Mouse (Mus musculus) left cerebral cortex, adult 18-20 months (tissue): ENCODE measurements around the gene Zfp59. TPM values are rescaled to one million over a fixed set of nuclear protein-coding genes. Genes with fewer than 3 reads are reported as not detected.
"Not testable (repeated sequence)": the region's sequence is repeated elsewhere in the genome, so short reads cannot be mapped to it uniquely, and the experiment has no call there.

Source experiments
- DNase-seq, 2 experiments: peaks; one replicate each; pipeline ENCODE4 v3.0.0; 2021 to 2022; ENCODE audit warnings: low spot score in 2 of 2, mixed read lengths in 1 of 2
- long read RNA-seq, 2 experiments: library from polyadenylated mRNA; stranded (forward); transcript quantifications; one replicate each; pipeline ENCODE4 v2.0.0; 2021
- total RNA-seq, 2 experiments: library from RNA; stranded (reverse); gene quantifications; 2 replicates each; pipeline ENCODE4 v1.2.3; 2021

Gene Zfp59
- 1 to 10 TPM; 5.1 to 5.6 TPM for total RNA-seq
- long read RNA-seq, experiment 1, transcript Zfp59-202 (5 exons, 3,437 nt): major isoform, 8 of 10 reads
- long read RNA-seq, experiment 1, partial matches to known transcripts: 2 of 10 reads
- long read RNA-seq, experiment 1, other reads (novel, unspliced or antisense): 0 of 10 reads
- long read RNA-seq, experiment 2, partial matches to known transcripts: 0 of 3 reads
- long read RNA-seq, experiment 2, other reads (novel, unspliced or antisense): 0 of 3 reads

DNA sequence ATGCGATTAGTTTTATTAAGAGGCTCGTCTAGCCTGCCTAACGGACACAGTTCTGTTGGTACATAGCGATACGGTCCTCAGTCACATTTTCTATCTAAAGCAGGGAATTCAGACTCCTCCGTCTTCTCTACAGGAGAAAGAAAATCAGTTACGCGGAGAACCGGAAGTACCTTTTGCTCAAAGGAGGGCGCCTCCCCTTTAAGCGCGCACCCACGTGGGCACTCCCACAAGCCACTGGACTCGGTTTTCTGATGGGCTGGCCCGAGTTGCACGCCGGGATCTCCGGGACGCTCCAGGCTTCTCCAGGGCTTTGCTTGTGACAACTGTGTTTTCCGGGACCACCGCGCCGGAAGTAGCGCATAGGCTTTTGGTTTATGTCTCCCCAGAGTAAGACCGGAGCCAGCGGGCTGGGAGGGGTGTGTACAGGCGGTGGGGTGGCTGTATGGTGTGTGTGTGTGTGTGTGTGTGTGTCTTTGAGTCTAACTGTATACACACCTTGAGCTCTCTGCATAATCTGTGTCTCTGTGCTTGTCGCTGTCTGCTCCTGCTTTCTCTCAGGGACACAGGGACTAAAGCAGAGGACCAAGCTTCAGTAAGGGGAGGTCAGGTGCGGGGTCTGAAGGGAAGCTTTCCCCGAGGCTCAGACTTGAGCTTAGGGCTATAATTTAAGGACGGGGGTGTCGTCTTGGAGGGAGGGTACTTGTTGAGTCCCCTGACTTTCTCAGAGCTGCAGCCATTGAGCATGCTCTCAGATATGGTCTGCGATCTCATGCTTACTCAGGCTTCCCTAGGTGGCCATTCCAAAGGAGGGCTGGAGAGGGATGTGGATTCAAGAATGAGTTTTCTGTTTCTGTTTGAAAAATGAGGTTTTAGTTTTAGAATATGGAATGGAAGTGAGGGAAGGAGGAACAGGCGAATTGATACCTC lies at the start of gene Zfp59:
Gene Zfp59, plus strand, starts transcription at position 285 of the 927 bp plus-strand sequence.
- DNase-seq: peak; percentile 85 to 91

DNA sequence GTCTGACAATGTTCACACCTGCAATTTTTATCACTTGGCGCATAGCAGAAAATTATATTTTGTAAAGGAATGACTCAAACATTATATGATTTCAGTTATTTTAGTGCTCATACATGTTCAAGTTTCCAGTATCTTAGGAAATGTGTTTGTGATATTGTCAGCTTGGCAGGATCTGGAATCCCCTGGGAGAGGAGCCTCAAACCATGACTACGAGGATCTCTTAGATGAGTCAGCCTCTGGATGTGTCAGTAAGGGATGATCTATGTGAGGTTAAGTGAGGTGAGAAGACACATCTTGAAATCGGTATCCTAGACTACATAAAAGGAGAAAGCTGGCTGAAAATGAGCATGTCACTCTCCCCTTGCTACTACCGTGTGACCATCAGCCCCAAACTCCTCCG lies 49.1 kb upstream of the Zfp59 start:
- no peak for DNase-seq

DNA sequence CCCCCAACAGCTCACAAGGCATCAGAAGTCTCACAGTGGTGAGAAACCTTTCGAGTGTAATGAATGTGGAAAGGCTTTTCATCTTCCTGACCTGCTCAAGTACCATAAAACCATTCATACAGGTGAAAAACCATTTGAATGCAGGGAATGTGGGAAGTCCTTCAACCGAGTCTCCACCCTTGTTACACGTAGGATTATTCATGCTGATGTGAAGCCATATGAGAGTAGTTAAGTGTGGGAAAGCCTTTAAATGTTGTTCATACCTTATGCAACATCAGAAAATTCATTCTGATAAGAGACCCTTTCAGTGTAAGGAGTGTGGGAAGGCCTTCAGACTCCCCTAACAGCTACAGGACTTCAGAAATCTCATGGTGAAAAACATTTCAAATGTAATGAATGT lies 44.5 kb upstream of the Zfp59 start:
- not testable (repeated sequence) for DNase-seq

DNA sequence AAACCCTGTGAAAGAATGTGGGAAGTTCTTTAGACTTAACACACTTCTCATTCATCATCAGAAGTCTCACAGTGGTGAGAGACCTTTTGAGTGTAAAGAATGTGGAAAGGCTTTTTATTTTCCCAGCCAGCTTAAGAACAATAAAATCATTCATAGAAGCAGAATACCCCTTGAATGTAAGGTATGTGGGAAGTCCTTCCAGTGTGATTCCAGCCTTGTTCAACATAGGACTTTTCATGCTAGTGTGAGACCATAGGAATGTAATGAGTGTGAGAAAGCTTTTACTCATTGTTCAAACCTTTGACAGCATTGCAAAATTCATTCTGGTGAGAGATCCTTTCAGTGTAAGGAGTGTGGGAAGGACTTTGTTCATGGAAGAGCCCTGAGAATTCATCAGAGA lies 43.8 kb upstream of the Zfp59 start:
- no peak for DNase-seq

GRCm38 (mm10) chr7:27797906-27798811 lies 40.2 kb upstream of the Zfp59 start:
- DNase-seq: no peak

DNA sequence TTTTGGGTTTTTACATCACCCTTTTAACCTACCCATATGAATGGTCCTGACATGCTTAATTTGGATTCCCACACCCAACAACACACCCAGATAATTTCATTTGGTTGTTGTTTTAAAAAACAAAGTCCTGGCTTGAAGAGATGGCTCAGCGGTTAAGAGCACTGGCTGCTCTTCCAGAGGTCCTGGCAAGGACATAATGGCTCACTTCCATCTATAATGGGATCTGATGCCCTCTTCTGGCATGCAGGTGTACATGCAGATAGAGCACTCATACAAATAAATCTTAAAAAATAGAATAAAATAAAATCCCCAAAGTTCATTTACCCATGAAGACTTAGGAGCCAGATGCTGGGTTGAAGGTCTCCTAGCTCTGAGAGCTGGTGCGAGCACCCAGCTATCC lies 37.3 kb upstream of the Zfp59 start:
- DNase-seq: no peak

GRCm38 (mm10) chr7:27802986-27803385 lies 35.4 kb upstream of the Zfp59 start:
- no peak for DNase-seq

- DNase-seq: peak; percentile 91 to 92
Measured at GRCm38 (mm10) chr7:27804297-27805030, 33.9 kb upstream of the Zfp59 start.

DNA sequence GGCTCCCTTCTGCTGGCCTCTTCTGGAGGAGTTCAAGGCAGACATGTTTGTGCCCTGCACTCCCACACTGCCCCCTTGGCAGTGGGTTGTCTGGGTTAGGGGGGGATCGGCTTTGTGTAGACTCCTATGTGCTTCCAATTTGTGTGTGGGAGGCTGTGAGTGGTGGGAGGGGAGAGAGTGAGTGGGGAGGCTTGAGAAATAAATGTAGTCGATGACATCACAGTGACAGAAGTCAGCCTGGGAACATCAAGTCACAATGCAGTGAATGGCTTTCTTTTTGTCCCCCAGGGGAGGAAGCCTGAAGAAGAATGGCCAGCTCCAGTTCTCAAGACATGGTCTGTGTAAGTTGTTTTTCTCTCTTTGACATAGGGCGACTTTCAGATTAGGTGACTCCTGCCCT lies 31.5 kb upstream of the Zfp59 start, which contains the start of gene Zfp626:
Gene Zfp626, plus strand, starts transcription at position 301 of the 400 bp plus-strand sequence.
- DNase-seq: not testable (repeated sequence)

DNA sequence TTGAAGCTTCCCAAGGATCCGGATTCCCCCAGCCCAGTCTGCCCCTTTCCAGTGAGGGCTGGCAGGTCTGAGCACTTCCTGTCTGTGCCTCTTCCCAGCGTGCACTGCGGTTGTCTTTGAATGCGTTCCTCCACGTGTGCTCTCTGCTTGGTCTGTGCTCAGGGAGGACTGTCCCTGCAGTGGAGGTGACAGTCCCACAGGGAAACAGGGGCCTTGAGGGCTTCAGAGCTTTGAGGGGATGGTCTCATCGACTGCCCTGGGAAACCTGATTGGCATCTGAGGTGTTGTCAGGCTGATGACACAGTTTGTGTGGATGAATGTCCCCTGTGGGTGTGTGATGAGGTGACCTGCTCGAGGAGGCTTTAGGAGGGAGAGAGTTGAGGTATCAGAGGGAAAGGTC lies 31.1 kb upstream of the Zfp59 start:
- DNase-seq: not testable (repeated sequence)

DNA sequence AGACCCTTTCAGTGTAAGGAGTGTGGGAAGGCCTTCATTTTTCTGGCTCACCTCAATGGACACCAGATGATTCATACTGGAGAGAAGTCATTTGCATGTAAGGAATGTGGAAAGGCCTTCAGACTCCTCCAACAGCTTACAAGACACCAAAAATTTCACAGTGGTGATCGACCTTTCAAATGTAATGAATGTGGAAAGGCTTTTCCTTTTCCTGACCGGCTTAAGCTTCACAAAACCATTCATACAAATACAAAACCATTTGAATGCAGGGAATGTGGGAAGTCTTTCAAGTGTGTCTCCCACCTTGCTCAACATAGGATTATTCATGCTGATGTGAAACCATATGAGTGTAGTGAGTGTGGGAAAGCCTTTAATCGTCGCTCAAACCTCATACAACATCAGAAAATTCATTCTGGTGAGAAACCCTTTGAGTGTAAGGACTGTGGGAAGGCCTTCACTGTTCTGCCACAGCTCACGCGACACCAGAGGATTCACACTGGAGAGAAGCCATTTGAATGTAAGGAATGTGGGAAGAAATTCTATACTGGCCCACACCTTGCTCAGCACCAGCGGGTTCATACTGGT lies 19.8 kb upstream of the Zfp59 start:
- DNase-seq: no peak

- no peak for DNase-seq
Measured at GRCm38 (mm10) chr7:27822611-27823010, 15.8 kb upstream of the Zfp59 start.

DNA sequence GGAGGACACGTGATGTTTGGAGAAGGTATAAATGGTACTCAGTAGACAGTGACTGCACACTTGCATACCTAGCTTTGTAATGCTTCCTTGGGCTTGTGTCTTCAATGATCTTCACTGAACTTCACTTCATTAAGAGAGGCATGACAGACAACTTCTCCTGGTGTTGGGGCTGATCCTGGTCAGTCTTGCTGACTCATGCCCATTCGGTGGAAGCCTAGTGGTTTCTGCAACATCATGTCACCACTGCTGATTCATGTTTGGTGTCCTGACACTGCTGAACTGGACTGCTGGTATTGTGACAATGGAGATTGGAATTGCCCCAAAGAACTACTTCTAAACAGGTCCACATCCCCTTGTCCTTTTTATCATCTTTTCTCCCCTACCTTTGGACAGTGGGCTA lies 4.3 kb upstream of the Zfp59 start:
- no peak for DNase-seq

GRCm38 (mm10) chr7:27837896-27838295 lies 511 bp upstream of the Zfp59 start:
- no peak for DNase-seq

DNA sequence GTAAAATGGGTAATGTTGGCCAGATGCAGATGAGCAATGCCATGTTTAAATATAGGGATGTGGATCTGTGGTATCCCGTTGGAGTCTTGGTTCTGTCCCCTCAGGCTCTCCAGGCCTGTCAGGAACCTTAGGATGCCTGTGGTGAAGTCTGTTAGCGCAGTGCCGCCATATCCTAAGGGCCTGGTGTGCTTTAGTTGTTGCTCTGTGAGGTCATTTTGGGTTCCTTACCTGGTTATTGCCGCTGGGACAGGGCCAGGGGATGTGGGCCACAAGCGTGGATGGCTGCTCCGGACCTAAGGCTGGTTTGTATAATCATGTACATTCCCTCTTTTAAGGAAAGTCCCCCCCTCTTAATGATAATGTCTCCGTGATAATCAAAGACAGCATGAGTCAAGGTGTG lies 1.2 kb downstream of the Zfp59 start:
- DNase-seq: no peak

- DNase-seq: no peak
Measured at GRCm38 (mm10) chr7:27840104-27840503, 1.7 kb downstream of the Zfp59 start.

- no peak for DNase-seq
Measured at GRCm38 (mm10) chr7:27857227-27857626, 18.8 kb downstream of the Zfp59 start, which contains the start of gene Zfp607a. Zfp607a (plus strand) TSS chr7:27857527.

DNA sequence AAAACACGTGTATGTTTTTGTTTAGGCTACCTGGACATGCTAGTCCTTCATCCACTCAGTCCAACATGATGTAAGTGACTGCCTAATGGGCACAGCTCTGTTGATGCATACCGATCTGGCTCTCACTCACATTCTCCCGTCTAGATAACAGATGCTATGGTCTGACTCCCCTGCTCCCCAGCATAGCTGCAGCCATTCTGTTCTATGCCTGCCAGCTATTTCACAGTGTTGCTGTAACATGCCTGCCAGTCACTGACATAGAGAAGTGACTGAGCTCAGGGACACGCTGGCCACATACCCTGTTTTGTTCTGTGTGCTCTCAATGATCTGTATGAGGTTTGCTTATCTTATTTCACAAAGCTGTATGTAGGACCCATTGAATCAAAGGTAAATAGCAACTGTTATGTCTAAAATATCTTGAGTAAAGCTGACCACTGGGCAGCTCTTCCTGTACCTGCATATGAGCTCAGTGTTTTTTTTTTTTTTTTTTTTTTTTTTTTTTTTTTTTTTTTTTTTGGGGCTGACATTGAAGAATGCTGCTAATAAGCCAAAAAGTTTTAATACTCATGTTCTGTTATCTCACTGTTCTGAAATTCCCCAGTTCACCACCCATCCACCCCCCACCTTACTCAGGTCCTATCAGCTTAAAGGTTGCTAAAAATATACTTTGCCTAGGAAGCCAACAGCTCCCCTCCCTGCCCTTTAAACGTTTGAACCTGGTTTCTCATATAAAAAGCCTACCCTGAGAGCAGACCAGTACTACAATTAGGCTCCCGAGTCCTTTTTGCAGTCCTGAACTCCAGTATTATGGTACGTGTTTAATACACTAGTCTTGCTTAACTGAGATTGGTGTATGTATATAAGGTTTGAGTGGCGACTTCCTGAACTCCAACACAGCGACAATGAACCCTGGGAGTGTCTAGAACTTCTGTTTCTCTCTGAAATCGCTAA lies 21.2 kb downstream of the Zfp59 start:
- no peak for DNase-seq
